Mouse (Mus musculus) spleen, adult 2 months (tissue): ENCODE measurements around the gene Gas2l1.

Experiments used
- CTCF ChIP-seq: fragments of 200-500 bp; IDR thresholded peaks from 2 replicates; pipeline ENCODE4 v1.5.1; 2011; ENCODE audit warnings: mild to moderate bottlenecking, inconsistent platforms; ENCODE audit not compliant: insufficient read depth, insufficient read length, insufficient replicate concordance; ENCODE audit errors: extremely low read depth
- POLR2A ChIP-seq: fragments of 200-500 bp; IDR thresholded peaks from 2 replicates; pipeline ENCODE4 v1.6.1; 2011; ENCODE audit warnings: low read depth, low read length, inconsistent platforms

DNA sequence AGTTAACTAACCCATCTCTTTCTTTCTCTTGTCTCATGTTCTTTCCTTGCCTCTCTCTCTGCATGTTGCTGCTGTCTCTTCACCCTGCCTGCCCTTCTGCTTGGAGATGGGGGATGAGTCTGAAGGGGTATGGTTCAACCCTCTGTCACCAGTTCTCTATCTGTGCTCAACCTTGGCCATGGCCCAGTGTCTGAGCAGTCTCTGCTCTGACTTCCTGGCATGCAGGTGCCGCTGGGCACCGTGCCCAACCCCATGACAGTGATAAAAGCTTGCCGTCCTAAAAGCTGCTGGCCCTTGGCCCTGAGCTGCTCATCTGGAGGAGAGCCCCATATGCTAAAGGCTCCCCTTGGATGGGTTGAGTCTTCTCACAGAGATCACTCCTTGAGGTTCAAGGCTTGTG lies 32.0 kb downstream of the Gas2l1 start:
- no peak for TF ChIP-seq CTCF
- TF ChIP-seq POLR2A, result no peak
